Mouse (Mus musculus) left cerebral cortex, adult 2 months (tissue): ENCODE results near the gene Calhm4. TPM values are rescaled to one million over a fixed set of nuclear protein-coding genes. Genes with fewer than 3 reads are reported as not detected.

ENCODE experiments used
- DNase-seq, 2 experiments: peaks; one replicate each; pipeline ENCODE4 v3.0.0; 2021 to 2022; ENCODE audit warnings: low spot score in 2 of 2, mixed read lengths in 1 of 2; ENCODE audit errors: extremely low spot score in 1 of 2
- H3K27ac ChIP-seq: fragments of 200-600 bp; 2 replicates; pipeline ENCODE4 v1.8.1; 2022
- H3K4me3 ChIP-seq: fragments of 200-600 bp; 2 replicates; pipeline ENCODE4 v1.8.1; 2022
- CTCF ChIP-seq: fragments of 200-600 bp; IDR thresholded peaks from 2 replicates; pipeline ENCODE4 v1.8.1; 2022; ENCODE audit warnings: antibody characterized with exemption, mild to moderate bottlenecking, moderate library complexity
- intact Hi-C: fragments of 180-260 bp; cut with DNase I; formaldehyde crosslinking; loops from one replicate; pipeline ENCODE4 v1.15.1; 2025
- long read RNA-seq, 2 experiments: library from polyadenylated mRNA; stranded (forward); transcript quantifications; one replicate each; pipeline ENCODE4 v2.0.0; 2021; ENCODE audit warnings: borderline mapping rate in 2 of 2
- total RNA-seq, 2 experiments: library from RNA; stranded (reverse); gene quantifications; 2 replicates each; pipeline ENCODE4 v1.2.3; 2021

Gene Calhm4
- total RNA-seq = not detected
- long read RNA-seq, experiment 1, partial matches to known transcripts = 0 of 1 reads
- long read RNA-seq, experiment 1, other reads (novel, unspliced or antisense) = 1 of 1 reads
- long read RNA-seq, experiment 2 = 0 reads

DNA sequence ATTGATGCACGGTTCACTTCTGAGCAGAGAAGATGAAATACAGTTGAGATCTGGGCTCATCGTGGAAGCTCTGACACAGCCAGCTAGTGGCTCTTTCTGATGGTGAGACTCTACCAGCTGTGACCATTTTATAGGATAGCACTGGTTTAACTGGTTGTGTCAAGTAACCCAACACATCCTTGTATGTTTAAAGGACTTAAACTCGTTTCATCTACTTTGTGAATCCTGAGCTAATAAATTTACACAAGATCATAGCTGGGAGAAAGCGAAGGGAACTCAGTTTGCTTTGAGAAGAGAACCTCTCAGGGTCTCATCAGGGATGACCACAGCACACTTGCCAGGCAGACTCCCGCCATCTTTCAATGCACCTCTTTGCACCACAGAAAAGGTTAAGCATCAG lies at the start of gene Calhm4:
Gene Calhm4 (minus strand): TSS at position 101 of the 400 bp plus-strand sequence.
- Histone ChIP-seq H3K4me3 (no peak within 1 kb of the TSS), H3K27ac (no peak within 1 kb of the TSS)
- no peak for TF ChIP-seq CTCF
- intact Hi-C loops = no loop called here
- DNase-seq = no peak

DNA sequence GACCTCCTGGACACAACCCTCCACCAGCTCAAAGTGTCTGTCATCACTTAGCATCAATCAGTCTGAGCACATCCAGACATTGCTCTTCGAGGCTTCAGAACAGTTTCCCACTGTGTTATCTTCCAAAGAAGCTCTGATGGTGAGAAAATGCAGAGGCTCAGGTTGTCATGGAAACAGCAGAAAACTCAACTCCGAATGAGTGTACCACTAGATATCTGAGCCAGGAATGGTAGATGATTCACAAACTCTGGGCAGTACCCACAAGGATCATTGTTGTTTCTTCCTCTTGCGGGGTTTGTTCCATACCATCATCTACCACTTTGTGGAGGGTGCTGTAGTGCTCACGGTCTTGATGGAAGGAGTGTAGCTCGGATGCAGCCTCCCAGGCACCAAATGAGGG lies 47.8 kb upstream of the Calhm4 start:
- peak overlapping the region; percentile 42; the same call in 1 of the 2 replicates for H3K27ac ChIP-seq
- peak in 1 of 2 experiments; percentile 43 for DNase-seq
- no peak overlapping the region for H3K4me3 ChIP-seq
- intact Hi-C loops = no loop called here
- TF ChIP-seq CTCF = no peak

DNA sequence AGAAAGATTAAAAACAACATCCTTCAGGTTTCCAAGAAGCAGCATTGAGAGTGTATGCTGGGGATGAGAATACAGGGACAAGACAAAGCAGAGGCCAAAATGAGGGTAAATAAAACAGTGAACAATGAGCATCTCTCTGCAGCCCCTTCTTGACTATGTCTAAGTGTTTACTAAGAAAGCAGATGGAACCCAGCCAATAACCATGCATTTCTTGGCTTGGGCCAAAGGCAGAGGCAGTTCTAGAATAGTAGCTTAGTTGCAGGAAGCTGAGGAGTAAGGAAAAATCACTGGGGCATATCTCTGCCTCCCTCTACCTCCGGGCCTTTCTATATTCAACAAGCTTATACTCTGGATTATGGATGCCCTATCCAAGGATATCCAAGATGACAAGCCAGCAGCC lies 46.4 kb upstream of the Calhm4 start:
- TF ChIP-seq CTCF = no peak
- no peak overlapping the region for H3K4me3 ChIP-seq
- no peak for DNase-seq
- no peak overlapping the region for H3K27ac ChIP-seq
- intact Hi-C loops = no loop called here

DNA sequence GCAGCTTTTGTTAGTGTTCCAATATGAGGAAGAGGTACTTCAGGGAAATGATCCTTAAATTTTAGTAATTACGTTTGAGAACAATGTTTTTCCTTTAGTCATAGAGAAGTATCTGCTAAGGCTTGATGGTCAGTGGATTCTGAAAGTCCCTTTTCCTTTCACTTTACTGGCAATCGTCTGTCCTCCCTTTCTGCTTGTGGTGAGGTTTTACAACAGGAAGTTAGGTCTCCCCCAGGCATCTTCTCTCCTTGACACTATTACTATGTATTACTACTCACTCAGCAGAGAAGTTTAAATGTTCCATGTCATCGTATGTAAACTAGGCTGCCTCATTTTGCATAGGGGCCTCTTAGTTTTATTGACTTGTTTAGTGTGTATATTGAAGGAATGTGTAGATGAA lies 45.4 kb upstream of the Calhm4 start:
- intact Hi-C loops = no loop called here
- H3K27ac ChIP-seq = no peak overlapping the region
- H3K4me3 ChIP-seq = no peak overlapping the region
- TF ChIP-seq CTCF = no peak
- DNase-seq = no peak

DNA sequence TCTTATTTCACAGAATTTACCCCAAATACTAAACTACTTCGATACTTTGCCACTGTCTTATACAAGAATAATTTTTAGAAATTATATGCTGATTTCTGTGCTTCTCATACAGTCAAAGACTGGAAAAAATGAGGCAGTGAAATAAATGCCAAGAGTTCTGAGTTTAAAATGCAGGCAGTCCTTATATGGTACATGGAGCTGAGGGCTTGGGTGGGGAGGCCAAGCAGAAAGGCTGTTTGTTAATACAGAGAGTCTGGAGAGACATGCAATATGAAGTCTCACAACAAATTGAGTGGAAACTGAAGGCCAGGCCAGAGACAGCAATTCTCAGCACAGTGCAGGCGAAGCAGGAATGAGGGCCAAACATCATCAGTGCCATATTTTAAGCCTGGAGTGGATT lies 44.4 kb upstream of the Calhm4 start:
- no peak overlapping the region for H3K27ac ChIP-seq
- H3K4me3 ChIP-seq = no peak overlapping the region
- no peak for DNase-seq
- no peak for TF ChIP-seq CTCF
- intact Hi-C loops = no loop called here

DNA sequence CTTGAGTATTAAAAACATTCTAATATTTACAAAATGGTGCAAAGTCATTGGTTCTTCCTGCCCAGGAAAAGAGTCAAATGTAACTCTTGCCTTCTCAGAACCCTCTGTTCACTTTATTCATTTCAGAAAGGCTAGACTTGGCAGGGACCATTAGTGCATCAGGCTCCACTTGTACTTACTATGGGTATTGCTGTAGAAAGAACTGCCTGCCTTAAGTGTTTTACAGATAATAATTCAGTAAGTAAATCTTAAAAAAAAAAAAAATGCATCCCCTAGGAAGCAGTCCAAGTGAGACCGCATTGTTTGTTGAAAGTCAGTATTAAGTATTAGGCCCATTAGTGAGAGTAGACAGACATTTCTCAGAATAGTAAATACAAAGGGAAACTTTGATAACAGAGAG lies 42.4 kb upstream of the Calhm4 start:
- intact Hi-C loops = no loop called here
- no peak for DNase-seq

DNA sequence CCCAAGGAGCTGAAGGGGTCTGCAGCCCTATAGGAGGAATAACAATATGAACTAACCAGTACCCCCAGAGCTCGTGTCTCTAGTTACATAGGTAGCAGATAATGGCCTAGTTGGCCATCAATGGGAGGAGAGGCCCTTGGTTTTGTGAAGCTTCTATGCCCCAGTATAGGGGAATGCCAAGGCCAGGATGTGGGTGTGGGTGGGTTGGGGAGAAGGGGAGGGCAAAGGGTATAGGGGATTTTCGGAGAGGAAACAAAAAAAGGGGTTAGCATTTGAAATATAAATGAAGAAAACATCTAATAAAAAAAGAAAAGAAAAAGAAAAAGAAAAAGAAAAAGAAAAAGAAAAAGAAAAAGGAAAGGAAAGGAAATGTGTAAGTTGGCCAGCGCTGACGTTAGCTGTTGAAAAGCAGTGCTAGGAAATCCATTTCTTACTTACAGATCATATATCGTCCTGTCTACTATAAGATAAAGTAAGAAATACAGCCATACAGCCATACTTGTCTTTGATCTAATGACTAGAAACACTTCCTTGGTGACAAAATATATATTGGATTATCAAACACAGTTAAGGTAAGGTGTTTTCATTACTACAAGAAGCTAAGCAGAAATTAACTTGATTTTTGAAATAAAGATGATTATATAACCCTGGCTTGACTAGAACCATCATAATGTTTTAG lies 30.6 kb upstream of the Calhm4 start:
- H3K4me3 ChIP-seq = no peak overlapping the region
- TF ChIP-seq CTCF = no peak
- intact Hi-C loops = no loop called here
- no peak overlapping the region for H3K27ac ChIP-seq
- no peak for DNase-seq

More for the DNA sequence above, 42.4 kb upstream of the Calhm4 start:
- no peak overlapping the region for H3K4me3 ChIP-seq
- H3K27ac ChIP-seq = no peak overlapping the region
- TF ChIP-seq CTCF = no peak

DNA sequence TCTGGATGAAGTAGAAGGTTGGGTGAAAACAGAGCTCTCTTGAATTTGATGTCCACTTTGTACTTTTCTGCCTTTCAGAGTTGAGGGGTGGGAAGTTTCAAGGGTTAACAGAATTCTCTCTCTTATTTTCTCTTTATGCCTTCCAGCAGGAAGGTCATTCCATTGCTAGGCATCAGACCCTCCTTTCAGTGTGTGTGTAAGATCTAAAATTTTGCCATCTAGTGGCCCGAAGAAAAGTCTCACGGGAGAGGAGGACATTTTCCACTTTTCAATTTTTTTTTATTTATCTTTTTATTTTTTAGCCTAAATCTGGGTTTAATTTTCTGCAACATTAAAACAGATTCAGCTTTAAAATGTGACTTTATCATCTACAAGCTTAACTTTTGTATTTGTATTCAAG lies 27.5 kb upstream of the Calhm4 start:
- peak; percentile 29 for TF ChIP-seq CTCF
- Histone ChIP-seq H3K4me3 (no peak overlapping the region), H3K27ac (no peak overlapping the region)
- DNase-seq = no peak
- intact Hi-C loops = no loop called here

DNA sequence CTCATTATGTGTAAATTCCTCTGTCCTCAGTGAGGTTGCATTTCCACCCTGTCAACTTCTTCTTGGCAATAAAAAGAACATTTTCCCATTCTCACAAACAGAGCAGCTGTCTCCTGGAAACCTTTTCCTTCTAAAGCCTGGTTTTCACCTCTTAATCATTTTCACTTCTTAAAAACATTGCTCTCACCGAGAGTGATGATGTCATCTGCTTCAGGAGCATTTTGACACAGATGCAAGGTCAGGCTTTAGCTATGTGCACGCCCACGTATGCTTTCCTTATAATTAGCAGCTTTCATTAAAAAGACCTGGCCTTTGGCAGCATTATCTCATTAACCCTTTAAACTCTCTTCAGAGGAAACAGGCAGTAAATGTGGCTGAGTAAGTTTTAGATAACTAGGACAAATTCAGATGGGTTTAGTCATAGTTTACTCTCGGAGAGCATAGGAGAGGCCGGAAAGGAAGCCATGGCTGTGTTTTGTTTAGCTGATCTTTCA lies 26.9 kb upstream of the Calhm4 start:
- intact Hi-C loops = no loop called here
- Histone ChIP-seq H3K4me3 (no peak overlapping the region), H3K27ac (no peak overlapping the region)
- no peak for DNase-seq
- TF ChIP-seq CTCF = no peak

DNA sequence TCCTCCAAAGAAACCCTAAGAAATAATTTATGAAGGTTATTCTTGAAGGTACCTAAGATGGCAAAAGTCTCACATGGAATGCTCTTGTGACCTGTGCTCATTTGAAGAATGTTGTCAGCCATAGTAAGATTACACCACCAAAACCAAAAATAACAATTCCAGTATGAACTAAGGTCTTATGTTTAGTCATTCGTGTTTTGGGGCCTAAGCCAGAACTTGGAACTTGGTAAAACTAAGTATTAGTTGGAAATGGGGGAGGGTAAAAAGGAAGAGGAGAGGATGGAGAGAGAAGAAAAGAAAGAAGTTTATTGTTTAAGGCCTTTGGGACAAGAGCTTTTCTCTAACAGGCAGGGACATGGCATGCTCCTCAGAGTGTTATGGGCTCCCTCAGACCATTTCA lies 25.5 kb upstream of the Calhm4 start:
- Histone ChIP-seq H3K27ac (no peak overlapping the region), H3K4me3 (no peak overlapping the region)
- intact Hi-C loops = no loop called here
- DNase-seq = no peak
- no peak for TF ChIP-seq CTCF

DNA sequence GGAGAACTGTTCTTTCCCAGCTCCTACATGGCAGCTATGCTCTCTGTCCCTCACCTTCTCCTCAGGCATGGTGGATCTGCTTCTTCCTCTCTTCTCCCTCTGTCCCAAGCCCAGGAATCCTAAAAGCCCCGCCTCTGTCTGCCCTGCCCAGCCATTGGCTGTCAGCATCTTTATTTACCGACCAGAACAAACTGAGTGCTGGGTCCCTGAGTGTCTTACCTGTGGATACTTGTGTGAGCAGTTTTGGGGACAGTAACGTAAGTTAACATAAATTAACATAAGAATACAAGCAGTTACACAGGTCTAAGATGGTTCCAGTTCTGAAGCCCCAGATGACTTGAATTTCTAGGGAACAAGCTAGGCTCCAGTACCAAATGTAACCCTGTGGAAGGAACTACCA lies 22.5 kb upstream of the Calhm4 start:
- intact Hi-C loops = no loop called here
- no peak for DNase-seq
- no peak overlapping the region for H3K27ac ChIP-seq
- H3K4me3 ChIP-seq = no peak overlapping the region
- TF ChIP-seq CTCF = no peak

DNA sequence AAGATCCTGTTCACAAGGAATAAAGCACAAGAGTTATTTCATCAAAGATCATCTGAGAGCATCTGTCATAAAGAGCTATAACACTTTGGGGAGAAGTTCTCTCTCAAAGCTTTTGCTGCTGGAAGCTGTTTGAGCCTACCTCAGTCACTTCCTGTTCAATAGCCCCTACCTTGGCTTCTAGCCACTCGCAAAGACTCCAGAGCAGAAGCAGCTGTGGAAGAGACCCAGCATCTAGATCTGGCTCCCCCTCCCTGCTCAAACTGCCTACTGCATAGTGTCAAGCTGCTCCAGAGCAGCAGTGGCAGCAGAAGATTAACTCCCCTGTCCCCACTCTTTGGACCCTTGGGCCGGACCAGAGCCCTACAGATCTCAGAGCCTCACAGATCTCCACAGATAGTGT lies 9.9 kb upstream of the Calhm4 start:
- TF ChIP-seq CTCF = no peak
- intact Hi-C loops = no loop called here
- no peak for DNase-seq
- no peak overlapping the region for H3K4me3 ChIP-seq
- no peak overlapping the region for H3K27ac ChIP-seq

DNA sequence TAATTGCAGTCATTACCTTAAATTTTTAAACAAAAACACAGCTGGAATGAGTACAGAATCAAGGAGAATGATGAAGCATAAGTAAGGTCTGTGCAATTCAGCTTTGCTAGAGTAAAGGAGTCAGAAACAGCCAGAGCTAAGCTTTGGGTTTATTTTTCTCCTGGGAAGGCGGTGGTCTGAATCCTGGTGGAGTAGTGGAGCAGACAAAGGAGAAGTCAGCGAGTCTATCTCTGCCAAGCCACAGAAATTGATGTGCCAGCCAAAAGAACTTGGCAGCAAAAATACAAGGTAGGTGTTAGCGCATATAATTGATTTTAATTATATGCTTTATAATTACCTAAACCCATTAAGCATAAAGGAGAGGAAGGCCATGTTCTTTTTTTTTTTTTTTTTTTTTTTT lies 6.7 kb downstream of the Calhm4 start, which contains the start of gene Trappc3l:
Gene Trappc3l (plus strand): TSS at position 197 of the 400 bp plus-strand sequence.
- intact Hi-C loops = loop anchor here (2.0 to 10.0 kb wide), 3 partner anchors 167 to 291 kb away; partner anchors contain the start of gene Dse
- no peak for DNase-seq
- no peak for TF ChIP-seq CTCF

More for the DNA sequence above, 6.7 kb downstream of the Calhm4 start, which contains the start of gene Trappc3l:
- H3K4me3 ChIP-seq = no peak within 1 kb of the TSS
- H3K27ac ChIP-seq = no peak within 1 kb of the TSS
